Mouse (Mus musculus) G1E (cell line): ENCODE data around the gene Tagap1. TPM values are rescaled to one million over a fixed set of nuclear protein-coding genes. Genes with fewer than 3 reads are reported as not detected.
"Not testable (repeated sequence)": the region's sequence is repeated elsewhere in the genome, so short reads cannot be mapped to it uniquely, and the experiment has no call there.

Experiments
- ATAC-seq: 2 replicates; pipeline ENCODE4 v1.8.0; 2016; ENCODE audit warnings: mild to moderate bottlenecking; ENCODE audit not compliant: insufficient number of reproducible peaks, poor library complexity, low FRiP score, severe bottlenecking; ENCODE audit errors: extremely low read depth
- DNase-seq: peaks from one replicate; pipeline ENCODE4 v3.0.0; 2012; ENCODE audit warnings: low spot score
- H3K27me3 ChIP-seq: 2 replicates; pipeline ENCODE4 v1.6.1; 2012; ENCODE audit warnings: mild to moderate bottlenecking, low read length, inconsistent platforms; ENCODE audit not compliant: insufficient read depth
- H3K36me3 ChIP-seq: replicated peaks from 2 replicates; pipeline ENCODE3; 2012; ENCODE audit warnings: mild to moderate bottlenecking, inconsistent platforms
- H3K4me1 ChIP-seq: 2 replicates; pipeline ENCODE4 v1.6.1; 2012; ENCODE audit warnings: low read depth, low read length, inconsistent platforms, mixed read lengths; ENCODE audit not compliant: insufficient read depth
- H3K4me3 ChIP-seq: 2 replicates; pipeline ENCODE4 v1.5.1; 2012; ENCODE audit warnings: low read depth, mild to moderate bottlenecking, inconsistent platforms, low read length, moderate library complexity, mixed read lengths
- H3K9me3 ChIP-seq: replicated peaks from 2 replicates; pipeline ENCODE4 v1.6.1; 2012; ENCODE audit warnings: inconsistent platforms
- polyA plus RNA-seq: library from polyadenylated mRNA; stranded (reverse); fragments of >175 nt; gene quantifications from 2 replicates; pipeline ENCODE4 v1.2.3, GENCODE M21; 2012
- total RNA-seq, 2 experiments: library from RNA; stranded (forward) in 1 of 2; stranded (reverse) in 1 of 2; fragments of 200-1000 nt in 1 of 2; fragments of >200 nt in 1 of 2; fragmentation: Nextera tagmentation in 1 of 2; gene quantifications; 2 replicates each; pipeline ENCODE4 v1.2.3; 2014 to 2017

The Tagap1 gene
- total RNA-seq (2014; fragmentation: Nextera tagmentation) (13.9 and 16.9 TPM in 2 replicates), total RNA-seq (2017) (17.9 and 21.9 TPM in 2 replicates), polyA plus RNA-seq (3.7 and 4.9 TPM in 2 replicates)

GRCm38 (mm10) chr17:6960776-6961175, at the start of gene Tagap1:
Gene Tagap1 (minus strand): TSS chr17:6961156.
- H3K36me3 ChIP-seq, DNase-seq, H3K9me3 ChIP-seq, ATAC-seq, H3K27me3 ChIP-seq, H3K4me1 ChIP-seq: not testable (repeated sequence)
- peak within 1 kb of the TSS; percentile 56; the same call in 1 of the 2 replicates for H3K4me3 ChIP-seq

GRCm38 (mm10) chr17:7009901-7010300, 48.9 kb upstream of the Tagap1 start:
- H3K9me3 ChIP-seq, H3K4me1 ChIP-seq, H3K36me3 ChIP-seq, ATAC-seq, DNase-seq, H3K27me3 ChIP-seq, H3K4me3 ChIP-seq: not testable (repeated sequence)

- not testable (repeated sequence) for H3K4me3 ChIP-seq, DNase-seq, ATAC-seq, H3K36me3 ChIP-seq, H3K4me1 ChIP-seq, H3K9me3 ChIP-seq, H3K27me3 ChIP-seq
Measured at GRCm38 (mm10) chr17:7009440-7009839, 48.5 kb upstream of the Tagap1 start.

GRCm38 (mm10) chr17:7008885-7009284, 47.9 kb upstream of the Tagap1 start:
- not testable (repeated sequence) for H3K4me3 ChIP-seq, H3K27me3 ChIP-seq, ATAC-seq, H3K4me1 ChIP-seq, H3K36me3 ChIP-seq, DNase-seq, H3K9me3 ChIP-seq

GRCm38 (mm10) chr17:7005646-7006045, 44.7 kb upstream of the Tagap1 start:
- not testable (repeated sequence) for H3K4me1 ChIP-seq, H3K27me3 ChIP-seq, H3K36me3 ChIP-seq, ATAC-seq, H3K4me3 ChIP-seq, H3K9me3 ChIP-seq, DNase-seq

GRCm38 (mm10) chr17:7003392-7003791, 42.4 kb upstream of the Tagap1 start:
- H3K9me3 ChIP-seq, DNase-seq, ATAC-seq, H3K4me1 ChIP-seq, H3K27me3 ChIP-seq, H3K36me3 ChIP-seq, H3K4me3 ChIP-seq: not testable (repeated sequence)

GRCm38 (mm10) chr17:7001790-7002585, 41.0 kb upstream of the Tagap1 start:
- not testable (repeated sequence) for H3K36me3 ChIP-seq, ATAC-seq, H3K9me3 ChIP-seq, DNase-seq, H3K27me3 ChIP-seq, H3K4me1 ChIP-seq, H3K4me3 ChIP-seq

- H3K9me3 ChIP-seq, H3K4me3 ChIP-seq, H3K36me3 ChIP-seq, H3K27me3 ChIP-seq, H3K4me1 ChIP-seq, DNase-seq, ATAC-seq: not testable (repeated sequence)
Measured at GRCm38 (mm10) chr17:6997778-6998490, 37.0 kb upstream of the Tagap1 start.

- H3K4me3 ChIP-seq, DNase-seq, H3K36me3 ChIP-seq, ATAC-seq, H3K4me1 ChIP-seq, H3K27me3 ChIP-seq, H3K9me3 ChIP-seq: not testable (repeated sequence)
Measured at GRCm38 (mm10) chr17:6996826-6997225, 35.9 kb upstream of the Tagap1 start.

GRCm38 (mm10) chr17:6995504-6995903, 34.5 kb upstream of the Tagap1 start:
- H3K36me3 ChIP-seq, H3K27me3 ChIP-seq, DNase-seq, H3K4me3 ChIP-seq, H3K4me1 ChIP-seq, H3K9me3 ChIP-seq, ATAC-seq: not testable (repeated sequence)

- not testable (repeated sequence) for H3K36me3 ChIP-seq, H3K4me3 ChIP-seq, H3K9me3 ChIP-seq, ATAC-seq, H3K27me3 ChIP-seq, H3K4me1 ChIP-seq, DNase-seq
Measured at GRCm38 (mm10) chr17:6986118-6986517, 25.2 kb upstream of the Tagap1 start.

- not testable (repeated sequence) for H3K36me3 ChIP-seq, H3K9me3 ChIP-seq, H3K4me3 ChIP-seq, DNase-seq, ATAC-seq, H3K27me3 ChIP-seq, H3K4me1 ChIP-seq
Measured at GRCm38 (mm10) chr17:6980144-6980543, 19.2 kb upstream of the Tagap1 start.
